Mouse (Mus musculus): ENCODE measurements around the gene Naa16. TPM values are rescaled to one million over a fixed set of nuclear protein-coding genes. Genes with fewer than 3 reads are reported as not detected.

The Naa16 gene
- total and polyA plus RNA-seq, 2 experiments from 2014 or later = 7.8 to 12.1 TPM

DNA sequence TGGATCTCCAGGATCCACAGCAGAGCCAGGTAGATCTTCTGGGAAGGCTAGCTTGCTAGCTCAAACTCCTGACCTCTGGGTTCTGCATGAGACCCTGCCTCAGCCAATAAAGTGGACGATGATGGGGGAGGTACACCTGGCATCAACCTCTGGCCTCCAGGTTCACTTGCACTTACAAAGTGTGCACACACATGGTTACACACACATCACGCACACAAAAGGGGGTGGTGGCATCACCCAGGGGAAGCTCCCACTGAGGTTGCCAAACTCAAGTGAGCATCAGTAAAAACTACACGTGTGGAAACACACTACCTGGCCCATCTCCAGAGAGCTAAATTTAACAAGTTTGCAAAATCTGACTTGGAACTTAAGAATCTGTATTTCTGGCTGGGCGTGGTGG, 77.9 kb downstream of the Naa16 start:
- TF ChIP-seq CTCF (IDR thresholded peaks at IDR 0.05) = no peak
- Histone ChIP-seq H3K27me3 (ENCODE audit: insufficient read depth, low read length) (no peaks in the 10 kb centered on the region), H3K4me2 (ENCODE audit: low read depth, low read length, poor library complexity, severe bottlenecking) (no peak overlapping the region), H3K4me3 (ENCODE audit: low read depth, low read length) (no peak overlapping the region), H3K9me3 (ENCODE audit: low read length) (no peaks in the 10 kb centered on the region), H3K9ac (replicated peaks; ENCODE audit: low read length, poor library complexity, severe bottlenecking) (no peak overlapping the region), H3K36me3 (ENCODE audit: insufficient read depth, low read length) (no peaks in the 10 kb centered on the region), H3K27ac (ENCODE audit: low read depth, low read length) (no peak overlapping the region), H3K4me1 (ENCODE audit: insufficient read depth, low read length) (no peaks in the 10 kb centered on the region)
- DNase-seq (ENCODE audit: low spot score) = no peak
- 83% methylated on average over 4 of the region's 4 CpGs for WGBS
- ATAC-seq (ENCODE audit: low FRiP score) = no peak

DNA sequence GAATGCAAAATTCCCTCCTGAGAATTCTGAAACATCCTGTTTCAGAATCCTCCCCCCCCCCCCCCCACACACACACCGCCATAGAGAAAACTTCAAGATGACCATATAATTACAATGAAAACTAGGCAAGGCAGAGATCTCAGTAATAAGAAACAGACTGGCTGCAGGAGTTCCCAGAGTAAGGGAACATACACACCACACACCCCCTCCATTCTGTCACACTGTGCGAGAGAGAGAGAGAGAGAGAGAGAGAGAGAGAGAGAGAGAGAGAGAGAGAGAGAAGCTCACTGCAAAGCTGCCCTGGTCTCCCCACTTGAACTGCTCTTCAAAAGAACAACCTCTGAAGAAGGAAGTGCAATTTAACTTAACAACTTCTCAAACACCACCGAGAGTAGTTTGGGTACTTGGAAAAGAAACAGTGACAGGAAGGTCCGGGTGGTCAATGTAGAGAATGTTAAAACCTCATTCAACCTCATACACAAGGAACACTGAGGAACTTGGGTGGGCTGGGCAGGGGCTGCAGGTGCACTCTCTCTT, 78.6 kb downstream of the Naa16 start:
- ATAC-seq (ENCODE audit: low FRiP score) (no peak), DNase-seq (ENCODE audit: low spot score) (no peak)
- Histone ChIP-seq H3K4me1 (ENCODE audit: insufficient read depth, low read length) (no peaks in the 10 kb centered on the region), H3K9ac (replicated peaks; ENCODE audit: low read length, poor library complexity, severe bottlenecking) (no peak overlapping the region), H3K4me2 (ENCODE audit: low read depth, low read length, poor library complexity, severe bottlenecking) (no peak overlapping the region), H3K36me3 (ENCODE audit: insufficient read depth, low read length) (no peaks in the 10 kb centered on the region), H3K27ac (ENCODE audit: low read depth, low read length) (no peak overlapping the region), H3K4me3 (ENCODE audit: low read depth, low read length) (no peak overlapping the region), H3K9me3 (ENCODE audit: low read length) (no peaks in the 10 kb centered on the region), H3K27me3 (ENCODE audit: insufficient read depth, low read length) (no peaks in the 10 kb centered on the region)
- no peak for TF ChIP-seq CTCF (IDR thresholded peaks at IDR 0.05)
- 71% methylated on average over 4 of the region's 4 CpGs for WGBS

DNA sequence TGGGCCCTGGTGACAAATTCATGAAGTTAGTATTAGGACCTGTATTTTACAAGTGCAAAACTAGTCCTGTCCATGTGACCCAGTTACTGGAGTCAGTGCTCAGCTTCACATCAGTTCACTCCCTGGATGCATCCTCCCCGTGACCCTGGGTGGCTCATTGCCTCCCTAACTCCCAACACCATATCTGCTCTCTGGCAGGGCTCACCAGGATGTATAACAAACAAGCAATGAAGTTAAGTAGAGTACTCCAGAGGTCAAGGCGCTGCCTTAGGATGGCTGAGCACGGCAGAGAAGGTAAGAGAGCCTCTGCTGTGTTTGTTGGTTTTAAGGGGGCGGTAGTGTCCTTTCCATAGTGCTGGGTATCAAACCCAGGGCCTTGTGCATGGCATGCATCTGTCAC, 81.5 kb downstream of the Naa16 start:
- Histone ChIP-seq H3K27ac (ENCODE audit: low read depth, low read length) (no peak overlapping the region), H3K4me1 (ENCODE audit: insufficient read depth, low read length) (no peaks in the 10 kb centered on the region), H3K9ac (replicated peaks; ENCODE audit: low read length, poor library complexity, severe bottlenecking) (no peak overlapping the region), H3K27me3 (ENCODE audit: insufficient read depth, low read length) (no peaks in the 10 kb centered on the region), H3K36me3 (ENCODE audit: insufficient read depth, low read length) (no peaks in the 10 kb centered on the region), H3K9me3 (ENCODE audit: low read length) (no peaks in the 10 kb centered on the region), H3K4me3 (ENCODE audit: low read depth, low read length) (no peak overlapping the region), H3K4me2 (ENCODE audit: low read depth, low read length, poor library complexity, severe bottlenecking) (no peak overlapping the region)
- DNase-seq (ENCODE audit: low spot score) (no peak), ATAC-seq (ENCODE audit: low FRiP score) (no peak)
- no peak for TF ChIP-seq CTCF (IDR thresholded peaks at IDR 0.05)
- WGBS = 68% methylated on average over 4 of the region's 4 CpGs

DNA sequence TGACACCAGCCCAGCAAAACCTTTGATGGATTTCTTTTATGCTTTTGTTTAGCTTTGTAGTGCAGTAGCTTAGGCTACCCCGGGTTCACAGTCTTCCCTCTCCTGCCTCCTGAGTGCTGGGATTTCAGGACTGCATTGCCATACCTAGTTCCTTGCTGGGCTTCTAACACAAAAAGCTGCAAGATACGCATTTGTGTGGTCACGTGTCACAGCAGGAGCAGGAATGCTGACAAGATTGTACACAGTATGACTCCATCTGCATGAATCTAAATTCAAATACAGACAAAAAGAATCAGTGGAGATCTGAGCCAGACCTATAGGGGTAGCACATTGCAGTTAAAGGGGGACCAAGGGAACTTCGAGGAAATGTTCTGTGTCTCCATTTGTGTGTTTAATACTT, 82.2 kb downstream of the Naa16 start:
- Histone ChIP-seq H3K9ac (replicated peaks; ENCODE audit: low read length, poor library complexity, severe bottlenecking) (no peak overlapping the region), H3K27ac (ENCODE audit: low read depth, low read length) (no peak overlapping the region), H3K36me3 (ENCODE audit: insufficient read depth, low read length) (no peaks in the 10 kb centered on the region), H3K4me3 (ENCODE audit: low read depth, low read length) (no peak overlapping the region), H3K4me1 (ENCODE audit: insufficient read depth, low read length) (no peaks in the 10 kb centered on the region), H3K27me3 (ENCODE audit: insufficient read depth, low read length) (no peaks in the 10 kb centered on the region), H3K4me2 (ENCODE audit: low read depth, low read length, poor library complexity, severe bottlenecking) (no peak overlapping the region), H3K9me3 (ENCODE audit: low read length) (no peaks in the 10 kb centered on the region)
- DNase-seq (ENCODE audit: low spot score) = no peak
- no peak for ATAC-seq (ENCODE audit: low FRiP score)
- no peak for TF ChIP-seq CTCF (IDR thresholded peaks at IDR 0.05)
- 12% methylated on average over 4 of the region's 4 CpGs for WGBS

DNA sequence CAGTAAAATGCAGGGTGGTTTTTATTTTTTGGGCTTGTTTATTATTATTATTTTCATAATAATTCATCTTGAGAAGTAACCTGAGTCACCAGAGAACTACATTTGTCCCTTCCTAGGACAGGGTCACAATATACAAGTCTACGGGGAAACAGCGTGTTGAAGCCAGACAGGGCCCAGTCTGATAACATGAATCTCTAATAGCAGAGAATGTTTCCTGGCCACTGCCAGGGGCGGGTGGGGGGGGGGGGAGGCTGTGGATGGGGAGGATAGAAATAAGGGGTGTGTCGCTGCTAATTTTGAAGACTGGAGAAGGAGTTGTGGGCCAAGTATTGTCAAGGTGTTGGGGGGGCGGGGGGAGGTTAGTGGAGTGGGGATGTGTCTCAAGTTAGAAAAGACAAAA, 82.7 kb downstream of the Naa16 start:
- H3K9me3 ChIP-seq (ENCODE audit: low read length) = no peaks in the 10 kb centered on the region
- H3K9ac ChIP-seq (replicated peaks; ENCODE audit: low read length, poor library complexity, severe bottlenecking) = no peak overlapping the region
- H3K27ac ChIP-seq (ENCODE audit: low read depth, low read length) = no peak overlapping the region
- H3K4me3 ChIP-seq (ENCODE audit: low read depth, low read length) = no peak overlapping the region
- H3K36me3 ChIP-seq (ENCODE audit: insufficient read depth, low read length) = no peaks in the 10 kb centered on the region
- no peak for TF ChIP-seq CTCF (IDR thresholded peaks at IDR 0.05)
- no peaks in the 10 kb centered on the region for H3K4me1 ChIP-seq (ENCODE audit: insufficient read depth, low read length)
- DNase-seq (ENCODE audit: low spot score) = no peak
- H3K27me3 ChIP-seq (ENCODE audit: insufficient read depth, low read length) = no peaks in the 10 kb centered on the region
- 51% methylated on average over 5 of the region's 5 CpGs for WGBS
- H3K4me2 ChIP-seq (ENCODE audit: low read depth, low read length, poor library complexity, severe bottlenecking) = no peak overlapping the region
- no peak for ATAC-seq (ENCODE audit: low FRiP score)

DNA sequence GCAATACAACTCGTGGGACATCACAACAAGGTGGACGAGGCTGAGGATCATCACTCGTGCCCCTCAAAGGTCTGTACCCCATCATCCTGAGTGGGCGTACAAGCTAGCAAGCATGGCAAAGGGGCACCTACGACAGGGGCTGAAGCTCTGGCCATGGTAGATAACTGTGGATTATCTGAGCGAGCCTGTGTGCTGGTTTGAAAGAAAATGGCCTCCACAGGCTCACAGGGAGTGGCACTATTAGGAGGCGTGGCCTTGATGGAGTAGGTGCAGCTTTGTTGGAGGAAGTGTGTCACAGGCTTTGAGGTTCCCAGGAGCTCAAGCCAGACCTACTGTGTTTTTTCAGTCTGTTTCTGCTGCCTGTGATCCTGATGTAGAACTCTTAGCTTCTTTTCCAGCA, 83.4 kb downstream of the Naa16 start:
- H3K4me3 ChIP-seq (ENCODE audit: low read depth, low read length) = no peak overlapping the region
- no peaks in the 10 kb centered on the region for H3K9me3 ChIP-seq (ENCODE audit: low read length)
- no peak overlapping the region for H3K9ac ChIP-seq (replicated peaks; ENCODE audit: low read length, poor library complexity, severe bottlenecking)
- no peak overlapping the region for H3K4me2 ChIP-seq (ENCODE audit: low read depth, low read length, poor library complexity, severe bottlenecking)
- no peak for TF ChIP-seq CTCF (IDR thresholded peaks at IDR 0.05)
- WGBS = 90% methylated on average over 7 of the region's 7 CpGs
- H3K4me1 ChIP-seq (ENCODE audit: insufficient read depth, low read length) = no peaks in the 10 kb centered on the region
- H3K27me3 ChIP-seq (ENCODE audit: insufficient read depth, low read length) = no peaks in the 10 kb centered on the region
- ATAC-seq (ENCODE audit: low FRiP score) (no peak), DNase-seq (ENCODE audit: low spot score) (no peak)
- H3K36me3 ChIP-seq (ENCODE audit: insufficient read depth, low read length) = no peaks in the 10 kb centered on the region
- H3K27ac ChIP-seq (ENCODE audit: low read depth, low read length) = no peak overlapping the region
